Mouse (Mus musculus): ENCODE results near the gene Psmd9.

Psmd9 gene

GRCm38 (mm10) chr5:123169284-123169683, at the start of gene Psmd9:
Psmd9 (plus strand) TSS chr5:123169413.
- no peak for DNase-seq (ENCODE audit: low spot score in 2 of 2)

GRCm38 (mm10) chr5:123120624-123121215, 48.5 kb upstream of the Psmd9 start:
- no peak for DNase-seq (ENCODE audit: low spot score in 2 of 2)

GRCm38 (mm10) chr5:123122181-123122580, 47.0 kb upstream of the Psmd9 start:
- peak in 1 of 2 experiments; percentile 44 for DNase-seq (ENCODE audit: low spot score in 2 of 2)

GRCm38 (mm10) chr5:123125105-123125504, 44.1 kb upstream of the Psmd9 start:
- DNase-seq (ENCODE audit: low spot score in 2 of 2): no peak

GRCm38 (mm10) chr5:123125638-123126406, 43.4 kb upstream of the Psmd9 start:
- DNase-seq (ENCODE audit: low spot score in 2 of 2): peak; percentile 61 to 69

GRCm38 (mm10) chr5:123127031-123127430, 42.2 kb upstream of the Psmd9 start:
- no peak for DNase-seq (ENCODE audit: low spot score in 2 of 2)

GRCm38 (mm10) chr5:123128426-123129169, 40.6 kb upstream of the Psmd9 start:
- peak; percentile 81 to 87 for DNase-seq (ENCODE audit: low spot score in 2 of 2)

GRCm38 (mm10) chr5:123129170-123129757, 39.9 kb upstream of the Psmd9 start:
- no peak for DNase-seq (ENCODE audit: low spot score in 2 of 2)

- no peak for DNase-seq (ENCODE audit: low spot score in 2 of 2)
Observed at GRCm38 (mm10) chr5:123130030-123130813, 39.0 kb upstream of the Psmd9 start.

- DNase-seq (ENCODE audit: low spot score in 2 of 2): no peak
Observed at GRCm38 (mm10) chr5:123130814-123131148, 38.4 kb upstream of the Psmd9 start.

- DNase-seq (ENCODE audit: low spot score in 2 of 2): peak; percentile 82 to 91
Observed at GRCm38 (mm10) chr5:123132308-123133071, 36.7 kb upstream of the Psmd9 start, which contains the start of gene Rhof. Rhof (minus strand) TSS chr5:123132692.

- peak; percentile 86 to 91 for DNase-seq (ENCODE audit: low spot score in 2 of 2)
Observed at GRCm38 (mm10) chr5:123133083-123133783, 36.0 kb upstream of the Psmd9 start.

- no peak for DNase-seq (ENCODE audit: low spot score in 2 of 2)
Observed at GRCm38 (mm10) chr5:123133784-123134143, 35.4 kb upstream of the Psmd9 start.

- no peak for DNase-seq (ENCODE audit: low spot score in 2 of 2)
Observed at GRCm38 (mm10) chr5:123134186-123134874, 34.9 kb upstream of the Psmd9 start.

GRCm38 (mm10) chr5:123134875-123135382, 34.3 kb upstream of the Psmd9 start:
- no peak for DNase-seq (ENCODE audit: low spot score in 2 of 2)

- DNase-seq (ENCODE audit: low spot score in 2 of 2): no peak
Observed at GRCm38 (mm10) chr5:123135471-123136360, 33.5 kb upstream of the Psmd9 start.

GRCm38 (mm10) chr5:123136361-123137043, 32.7 kb upstream of the Psmd9 start:
- DNase-seq (ENCODE audit: low spot score in 2 of 2): peak; percentile 63

Measured in thymus, postnatal 10 days (tissue).